Mouse (Mus musculus) R1 (cell line): ENCODE data around the gene Minos1.

Source experiments
- DNase-seq: peaks from one replicate; pipeline ENCODE4 v3.0.0-alpha.2; 2018; ENCODE audit warnings: low read depth, low spot score

Minos1 gene

DNA sequence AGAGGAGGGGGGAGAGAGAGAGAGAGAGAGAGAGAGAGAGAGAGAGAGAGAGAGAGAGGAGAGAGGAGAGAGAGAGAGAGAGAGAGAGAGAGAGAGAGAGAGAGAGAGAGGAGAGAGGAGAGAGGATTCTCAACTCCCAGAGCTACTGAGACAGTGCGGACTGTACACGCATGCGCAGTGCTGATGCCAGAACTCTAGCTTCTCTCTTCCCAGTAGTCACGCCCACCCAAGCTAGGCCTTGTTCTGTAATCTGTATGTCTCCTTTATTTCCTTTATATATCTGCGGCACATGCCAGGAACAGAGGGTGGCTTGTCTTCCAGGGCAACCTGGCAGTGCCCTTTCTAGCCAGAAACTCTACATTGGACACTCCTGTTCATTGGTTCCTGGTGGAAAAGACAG lies 66.1 kb downstream of the Minos1 start:
- DNase-seq: peak; percentile 67

DNA sequence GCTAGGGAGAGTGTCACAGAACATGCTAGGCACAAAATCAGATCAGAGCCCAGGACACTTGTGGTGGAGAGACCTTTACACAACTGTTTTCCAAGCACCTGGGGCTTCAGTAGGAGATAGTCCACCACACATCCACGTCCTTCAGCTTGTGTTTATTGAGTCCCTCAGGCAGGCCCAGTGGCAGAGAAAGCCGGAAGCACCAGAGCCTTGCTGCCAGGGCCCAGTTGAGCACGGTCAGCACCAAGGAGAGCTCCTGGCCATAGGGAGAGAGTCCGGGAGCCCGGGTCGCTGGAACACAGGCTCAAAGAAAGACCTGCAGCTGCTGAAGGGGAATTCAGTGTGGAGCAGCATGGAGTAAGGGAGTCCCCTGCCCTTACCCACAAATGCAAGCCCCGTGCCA lies 71.3 kb downstream of the Minos1 start:
- peak; percentile 59 for DNase-seq

DNA sequence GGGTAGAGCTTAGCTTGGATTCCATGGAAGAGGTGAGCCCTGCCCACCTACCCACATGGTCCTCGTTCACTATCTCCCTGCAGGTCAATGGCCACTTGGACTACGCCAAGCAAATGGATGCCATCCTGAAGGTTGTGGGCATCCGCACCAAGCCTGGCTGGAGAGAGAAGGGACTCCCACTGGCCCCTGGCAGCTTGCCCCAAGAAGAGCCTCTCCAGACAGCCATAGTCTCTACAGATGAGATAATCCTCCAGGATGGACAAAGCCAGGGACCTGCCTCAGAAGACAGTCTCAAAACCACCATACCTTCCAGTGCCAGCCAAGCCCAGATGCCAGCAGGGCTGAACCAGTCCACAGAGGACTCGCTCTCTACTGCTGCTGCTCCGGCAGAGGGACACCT lies 72.9 kb downstream of the Minos1 start:
- DNase-seq: no peak

DNA sequence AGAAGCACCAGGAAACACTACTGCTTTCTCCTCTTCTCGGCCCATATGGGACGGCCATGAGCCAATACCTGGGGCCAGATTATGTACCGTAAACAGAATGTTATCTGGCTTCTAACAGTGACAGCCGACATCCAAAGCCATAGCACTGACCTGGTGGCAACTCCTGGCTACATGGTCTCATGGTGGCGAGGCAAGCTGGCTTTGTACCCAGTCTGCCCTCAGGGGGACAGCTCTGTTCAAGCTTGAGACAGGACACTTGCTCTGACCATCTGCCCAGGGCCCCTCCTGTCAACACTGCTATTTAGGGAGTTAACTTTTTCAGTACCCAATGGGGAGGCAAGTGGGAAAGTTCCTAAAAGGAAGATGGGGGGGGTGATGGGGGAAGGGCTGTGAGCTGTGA lies 73.6 kb downstream of the Minos1 start:
- no peak for DNase-seq

DNA sequence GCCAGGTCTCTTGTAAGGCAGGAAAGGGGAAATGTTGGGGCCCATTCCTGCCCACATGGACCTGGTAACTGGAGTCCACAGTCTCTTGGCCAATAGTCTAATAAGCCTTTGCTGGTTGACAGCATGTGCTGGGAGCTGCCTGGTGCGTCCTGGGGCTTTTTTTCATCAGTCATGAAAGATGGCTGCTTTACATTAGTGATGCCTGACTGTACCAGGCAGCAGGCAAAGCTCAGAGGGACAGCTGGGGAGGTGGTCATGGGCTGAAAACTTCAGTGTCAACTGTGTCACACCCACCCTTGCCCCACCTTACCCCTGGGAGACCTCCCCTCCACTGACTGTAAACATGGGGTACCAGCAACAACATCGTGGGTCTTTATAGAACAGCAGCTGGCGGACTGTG lies 75.2 kb downstream of the Minos1 start:
- DNase-seq: no peak

DNA sequence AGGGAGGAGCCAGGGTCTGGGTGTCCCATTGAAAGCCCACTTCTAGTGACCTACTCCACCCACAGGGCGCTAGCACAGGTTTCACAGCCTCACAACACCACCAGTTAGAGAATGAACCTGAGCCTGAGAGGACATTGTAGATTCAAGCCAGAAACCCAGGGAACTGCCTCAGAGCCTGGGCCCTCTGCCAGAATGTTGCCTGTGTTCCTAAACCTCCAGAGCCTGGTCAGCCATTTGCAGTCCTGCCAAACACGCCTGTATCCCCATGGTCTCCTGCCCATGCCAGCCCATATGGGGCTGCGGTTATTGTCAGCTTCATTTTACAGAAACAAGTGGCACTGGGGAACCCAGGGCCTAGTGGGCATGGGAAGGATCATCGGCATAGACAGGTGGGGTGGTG lies 75.6 kb downstream of the Minos1 start:
- no peak for DNase-seq

DNA sequence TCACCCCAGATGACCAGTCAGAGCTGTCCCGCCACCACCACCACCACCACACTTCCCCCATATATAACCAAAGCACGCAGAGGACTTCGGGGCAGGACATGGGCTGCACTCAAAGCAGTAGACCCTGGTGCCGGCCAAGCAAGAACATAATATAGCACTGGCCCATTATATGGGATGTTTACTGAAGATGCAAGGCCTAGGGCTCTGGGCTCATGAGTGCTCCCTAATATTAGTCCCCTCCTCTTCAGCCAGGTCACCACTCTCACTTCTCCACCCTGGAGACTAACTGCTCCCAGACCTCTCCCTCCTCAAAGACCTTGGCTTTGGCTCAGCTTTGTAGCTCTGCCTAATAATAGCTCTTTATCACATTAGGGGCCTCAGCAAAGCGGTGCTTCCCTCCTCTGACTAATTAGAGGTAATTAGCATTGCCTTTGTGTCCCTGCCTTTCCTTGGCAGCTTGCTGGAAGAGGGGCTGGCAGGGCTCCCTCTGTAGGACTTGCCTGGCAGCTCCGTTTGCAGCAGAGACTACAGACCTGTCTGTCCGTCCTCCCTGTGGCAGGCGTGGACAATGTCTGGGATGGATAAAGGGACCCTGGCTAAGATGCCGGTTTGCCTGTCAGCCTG lies 76.5 kb downstream of the Minos1 start:
- DNase-seq: no peak

- DNase-seq: no peak
Measured at GRCm38 (mm10) chr4:139053391-139053790, 77.5 kb downstream of the Minos1 start.

DNA sequence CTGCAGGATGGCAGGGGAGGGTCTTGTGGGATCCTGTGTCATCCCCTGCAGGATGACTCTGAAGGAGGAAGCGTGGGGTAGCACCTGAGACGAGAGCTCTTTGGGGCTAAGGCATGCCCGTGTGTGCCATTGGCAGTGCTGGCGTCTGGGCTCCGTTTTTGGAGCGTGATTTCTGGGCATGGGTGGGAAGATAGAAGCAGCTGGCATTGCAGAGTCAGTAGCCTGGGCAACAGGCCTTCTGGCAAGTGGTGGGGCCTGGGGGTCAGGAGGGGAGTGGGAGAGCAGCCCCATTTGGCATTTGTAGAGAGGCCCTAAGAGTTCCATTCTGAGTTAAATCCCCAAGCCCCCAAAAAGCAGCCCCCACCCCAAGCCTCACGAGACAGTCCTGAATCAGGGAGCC lies 78.1 kb downstream of the Minos1 start:
- no peak for DNase-seq
